Mouse (Mus musculus) T-cell, adult 66 days (primary cell): ENCODE measurements around the gene Olfr668. TPM values are rescaled to one million over a fixed set of nuclear protein-coding genes. Genes with fewer than 3 reads are reported as not detected.

Experiments
- total RNA-seq, 2 experiments: library from RNA; stranded (reverse); gene quantifications; 3 replicates in 1 of 2; 4 replicates in 1 of 2; pipeline ENCODE4 v1.2.4; 2023

The Olfr668 gene
- not detected for total RNA-seq

DNA sequence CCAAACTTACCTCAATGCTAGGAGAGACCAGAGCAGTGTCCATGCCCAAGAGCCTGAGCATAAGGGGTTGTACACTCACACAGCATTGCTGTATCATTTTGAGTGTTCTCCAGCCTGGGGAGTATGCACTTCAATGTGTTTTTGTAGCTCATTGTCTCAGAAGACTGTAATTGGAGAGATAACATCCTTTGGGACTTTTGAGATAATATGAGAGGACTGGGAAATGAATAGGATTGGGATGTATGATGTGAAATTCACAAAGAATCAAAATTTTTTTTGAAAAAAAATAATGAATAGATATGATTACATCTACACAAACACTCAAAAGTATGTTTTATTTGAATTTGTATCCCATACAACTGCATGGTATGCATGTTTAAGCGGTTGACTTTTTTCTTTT, at the start of gene Olfr668:
Olfr668 (minus strand) TSS at position 101 of the 400 bp plus-strand sequence.

DNA sequence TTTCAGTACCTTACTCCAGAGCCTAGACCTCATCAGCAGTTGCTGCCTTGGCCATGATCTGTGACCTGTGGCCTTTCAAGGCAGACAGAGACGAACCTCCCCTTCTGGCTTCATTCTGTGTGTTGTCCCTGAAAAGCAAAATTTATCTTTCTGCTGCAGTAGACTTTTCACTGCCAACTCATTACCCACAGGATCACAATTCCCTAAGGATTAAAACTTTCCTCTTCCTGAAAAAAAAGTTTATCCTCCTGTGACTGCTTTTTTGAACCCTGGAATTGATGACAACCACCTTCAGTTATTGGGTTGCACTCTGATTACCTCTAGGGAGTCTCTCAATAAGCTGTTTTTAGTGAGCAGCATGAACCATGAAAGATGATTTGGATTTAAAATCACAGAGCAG, 34.7 kb upstream of the Olfr668 start, which contains the start of gene Olfr670:
Olfr670 (minus strand) TSS at position 101 of the 400 bp plus-strand sequence.

DNA sequence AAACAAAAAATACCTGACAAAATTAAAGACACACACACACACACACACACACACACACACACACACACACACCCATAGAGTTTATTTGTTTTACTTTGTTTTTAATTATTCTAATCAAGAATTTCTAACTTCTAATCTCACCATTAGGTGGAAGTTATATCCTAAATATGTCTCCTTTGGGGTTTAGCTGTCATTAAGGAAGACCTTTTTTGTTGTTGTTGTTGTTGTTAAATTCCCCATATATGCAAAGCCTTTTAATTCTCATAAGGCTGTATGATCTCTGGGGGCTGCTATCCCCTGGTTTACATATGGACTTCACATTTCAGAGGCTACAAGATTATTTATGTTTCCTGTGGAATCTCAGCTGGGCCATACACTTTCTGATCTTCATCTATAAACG, 6.1 kb upstream of the Olfr668 start, which contains the start of gene Olfr669:
Olfr669 (plus strand) TSS at position 301 of the 400 bp plus-strand sequence.

DNA sequence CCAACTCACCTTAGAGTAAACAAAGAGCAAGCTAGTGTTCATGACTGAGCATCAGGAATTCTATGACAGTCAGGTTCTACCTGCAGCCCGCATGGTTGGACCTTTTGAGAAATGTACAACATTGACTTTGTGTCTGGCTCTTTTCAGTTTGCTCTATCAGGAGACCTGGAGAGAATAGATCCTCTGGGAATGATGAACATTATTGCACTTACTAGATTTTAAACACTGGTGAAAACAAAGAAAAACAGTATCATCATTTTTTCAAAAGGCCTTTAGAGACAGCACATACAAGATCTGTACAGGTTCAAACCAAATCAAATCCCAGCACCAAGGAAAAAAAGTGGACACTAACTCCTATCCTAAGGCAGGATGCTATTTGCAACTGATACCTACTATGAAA, 6.5 kb downstream of the Olfr668 start, which contains the start of gene Olfr667:
Olfr667 (minus strand) TSS at position 101 of the 400 bp plus-strand sequence.

DNA sequence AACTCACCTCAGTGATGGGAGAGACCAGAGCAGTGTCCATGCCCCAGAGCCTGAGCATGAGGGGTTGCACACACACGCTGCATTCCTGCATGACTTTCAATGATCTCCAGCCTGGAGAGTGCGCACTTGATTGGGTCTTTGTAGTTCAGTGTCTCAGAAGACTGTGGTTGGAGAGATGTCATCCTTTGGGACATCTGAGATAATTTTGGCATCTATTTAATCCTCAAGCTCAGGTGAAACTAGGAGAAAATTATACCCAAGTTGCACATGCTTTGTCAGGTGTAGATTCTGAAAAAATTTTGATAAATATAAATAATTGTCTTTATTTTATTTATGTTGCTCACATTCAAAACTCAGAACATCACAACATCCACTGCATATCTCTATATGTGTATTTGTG, 32.0 kb downstream of the Olfr668 start, which contains the start of gene Olfr666:
Olfr666 (minus strand) TSS at position 101 of the 400 bp plus-strand sequence.

DNA sequence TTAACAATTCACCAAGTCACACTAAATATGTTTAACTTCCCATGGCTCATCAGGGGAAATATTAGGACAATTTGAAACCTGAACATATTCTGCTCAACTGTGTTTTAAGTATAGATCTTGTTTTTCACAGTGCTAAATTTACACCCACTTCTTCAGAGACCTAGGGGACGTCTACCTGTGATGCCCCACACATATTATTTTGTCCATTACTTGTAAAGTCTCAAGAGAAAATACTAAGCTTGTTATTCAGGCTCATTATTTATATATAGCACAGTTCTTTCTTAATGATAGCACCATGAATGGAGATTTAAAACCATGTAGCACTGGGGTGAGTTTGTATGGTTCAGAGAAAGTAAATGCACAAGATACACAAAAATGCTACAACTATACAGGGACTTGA, 50.1 kb downstream of the Olfr668 start, which contains the start of gene Olfr665:
Olfr665 (plus strand) TSS at position 301 of the 400 bp plus-strand sequence.

Other genes starting within 250 kb of the Olfr668 start
- gene Olfr661, start 241.6 kb downstream of the Olfr668 start, total RNA-seq = not detected
- gene Usp17le, start 150.6 kb downstream of the Olfr668 start, total RNA-seq = not detected
- not detected for gene Usp17lb, start 85.5 kb downstream of the Olfr668 start, total RNA-seq
- gene Usp17la, start 71.0 kb downstream of the Olfr668 start, total RNA-seq = not detected
- gene Olfr665, start 50.0 kb downstream of the Olfr668 start, total RNA-seq = not detected
- not detected for gene Olfr666, start 32.1 kb downstream of the Olfr668 start, total RNA-seq
- gene Olfr667, start 6.6 kb downstream of the Olfr668 start, total RNA-seq = not detected
- gene Olfr669, start 6.2 kb upstream of the Olfr668 start, total RNA-seq = not detected
- gene Olfr670, start 34.6 kb upstream of the Olfr668 start, total RNA-seq = not detected
- not detected for gene Olfr671, start 51.1 kb upstream of the Olfr668 start, total RNA-seq
- gene Olfr672, start 74.0 kb upstream of the Olfr668 start, total RNA-seq = not detected
- gene Olfr675, start 100.4 kb upstream of the Olfr668 start, total RNA-seq = not detected
- not detected for gene Olfr676, start 104.6 kb upstream of the Olfr668 start, total RNA-seq
- gene Olfr677, start 123.3 kb upstream of the Olfr668 start, total RNA-seq = not detected
- not detected for gene Olfr678, start 136.4 kb upstream of the Olfr668 start, total RNA-seq
- gene Olfr679, start 153.1 kb upstream of the Olfr668 start, total RNA-seq = not detected
- gene Olfr680-ps1, start 164.8 kb upstream of the Olfr668 start, total RNA-seq = not detected
- gene Olfr681, start 188.8 kb upstream of the Olfr668 start, total RNA-seq = not detected
- not detected for gene Olfr683, start 219.0 kb upstream of the Olfr668 start, total RNA-seq
- gene Olfr684, start 235.6 kb upstream of the Olfr668 start, total RNA-seq = not detected